Mouse (Mus musculus): ENCODE results near the gene Mettl13.

The Mettl13 gene

GRCm38 (mm10) chr1:162543231-162543630, 5.1 kb downstream of the Mettl13 start:
- in situ Hi-C loops (cut with MboI; ENCODE audit: unreplicated experiment in 2 of 2), result loop anchor here (10.0 to 25.0 kb wide), 4 partner anchors 556 to 1382 kb away; partner anchors contain the start of genes 4930558K02Rik (in 1 of the 2), Gorab (in 1 of the 2) and Scyl3 (in 1 of the 2)

GRCm38 (mm10) chr1:162533766-162534560, 14.4 kb downstream of the Mettl13 start:
- in situ Hi-C loops (cut with MboI; ENCODE audit: unreplicated experiment in 2 of 2), result loop anchor here in 1 of 2 experiments (25.0 kb wide), 2 partner anchors 547 to 797 kb away; partner anchors contain the start of gene 4930558K02Rik

GRCm38 (mm10) chr1:162532330-162532729, 16.0 kb downstream of the Mettl13 start:
- in situ Hi-C loops (cut with MboI; ENCODE audit: unreplicated experiment in 2 of 2), result loop anchor here in 1 of 2 experiments (25.0 kb wide), 2 partner anchors 545 to 795 kb away; partner anchors contain the start of gene 4930558K02Rik

GRCm38 (mm10) chr1:162531584-162531983, 16.8 kb downstream of the Mettl13 start:
- in situ Hi-C loops (cut with MboI; ENCODE audit: unreplicated experiment in 2 of 2), result loop anchor here in 1 of 2 experiments (25.0 kb wide), 2 partner anchors 544 to 794 kb away; partner anchors contain the start of gene 4930558K02Rik

- in situ Hi-C loops (cut with MboI; ENCODE audit: unreplicated experiment in 2 of 2), result loop anchor here in 1 of 2 experiments (25.0 kb wide), 2 partner anchors 543 to 793 kb away; partner anchors contain the start of gene 4930558K02Rik
Measured at GRCm38 (mm10) chr1:162530666-162531065, 17.7 kb downstream of the Mettl13 start.

GRCm38 (mm10) chr1:162529651-162530050, 18.7 kb downstream of the Mettl13 start:
- in situ Hi-C loops (cut with MboI; ENCODE audit: unreplicated experiment in 2 of 2), result loop anchor here in 1 of 2 experiments (25.0 kb wide), 2 partner anchors 542 to 792 kb away; partner anchors contain the start of gene 4930558K02Rik

GRCm38 (mm10) chr1:162515116-162515515, 33.2 kb downstream of the Mettl13 start:
- in situ Hi-C loops (cut with MboI; ENCODE audit: unreplicated experiment in 2 of 2), result loop anchor here (10.0 to 25.0 kb wide), 2 partner anchors 200 to 547 kb away; no protein-coding TSS in a partner anchor

- in situ Hi-C loops (cut with MboI; ENCODE audit: unreplicated experiment in 2 of 2), result loop anchor here (10.0 to 25.0 kb wide), 2 partner anchors 195 to 552 kb away; no protein-coding TSS in a partner anchor
Measured at GRCm38 (mm10) chr1:162510013-162510356, 38.4 kb downstream of the Mettl13 start.

GRCm38 (mm10) chr1:162509329-162510012, 38.9 kb downstream of the Mettl13 start:
- in situ Hi-C loops (cut with MboI; ENCODE audit: unreplicated experiment in 2 of 2), result loop anchor here (10.0 to 25.0 kb wide), 2 partner anchors 195 to 553 kb away; no protein-coding TSS in a partner anchor

GRCm38 (mm10) chr1:162508211-162509005, 39.9 kb downstream of the Mettl13 start:
- in situ Hi-C loops (cut with MboI; ENCODE audit: unreplicated experiment in 2 of 2), result loop anchor here in 1 of 2 experiments (25.0 kb wide), 1 partner anchor 554 kb away; no protein-coding TSS in a partner anchor

- in situ Hi-C loops (cut with MboI; ENCODE audit: unreplicated experiment in 2 of 2), result loop anchor here in 1 of 2 experiments (25.0 kb wide), 1 partner anchor 556 kb away; no protein-coding TSS in a partner anchor
Measured at GRCm38 (mm10) chr1:162506516-162506915, 41.8 kb downstream of the Mettl13 start.

- in situ Hi-C loops (cut with MboI; ENCODE audit: unreplicated experiment in 2 of 2), result loop anchor here in 1 of 2 experiments (25.0 kb wide), 1 partner anchor 557 kb away; no protein-coding TSS in a partner anchor
Measured at GRCm38 (mm10) chr1:162505649-162506048, 42.7 kb downstream of the Mettl13 start.

Measured in v-Abl transformed pro-B cells (cell line).